Mouse (Mus musculus) ES-E14 (cell line): ENCODE measurements around the gene Mfsd2a.

Experiments
- MAFK ChIP-seq: IDR thresholded peaks from 2 replicates; pipeline ENCODE4 v1.6.1; 2014; ENCODE audit warnings: mild to moderate bottlenecking, low read depth, low read length, inconsistent platforms; ENCODE audit not compliant: insufficient read depth
- ZC3H11A ChIP-seq: IDR thresholded peaks from 2 replicates; pipeline ENCODE4 v1.6.1; 2012; ENCODE audit warnings: low read depth, mild to moderate bottlenecking, inconsistent platforms, low read length, borderline replicate concordance

GRCm38 (mm10) chr4:122915985-122916384, 45.0 kb downstream of the Mfsd2a start:
- TF ChIP-seq MAFK (no peak), ZC3H11A (no peak)
